Mouse (Mus musculus): ENCODE data around the gene Dnajc3. TPM values are rescaled to one million over a fixed set of nuclear protein-coding genes. Genes with fewer than 3 reads are reported as not detected.

The Dnajc3 gene
- total and polyA plus RNA-seq, 3 experiments: 29.0 to 40.6 (median 31.6) TPM

DNA sequence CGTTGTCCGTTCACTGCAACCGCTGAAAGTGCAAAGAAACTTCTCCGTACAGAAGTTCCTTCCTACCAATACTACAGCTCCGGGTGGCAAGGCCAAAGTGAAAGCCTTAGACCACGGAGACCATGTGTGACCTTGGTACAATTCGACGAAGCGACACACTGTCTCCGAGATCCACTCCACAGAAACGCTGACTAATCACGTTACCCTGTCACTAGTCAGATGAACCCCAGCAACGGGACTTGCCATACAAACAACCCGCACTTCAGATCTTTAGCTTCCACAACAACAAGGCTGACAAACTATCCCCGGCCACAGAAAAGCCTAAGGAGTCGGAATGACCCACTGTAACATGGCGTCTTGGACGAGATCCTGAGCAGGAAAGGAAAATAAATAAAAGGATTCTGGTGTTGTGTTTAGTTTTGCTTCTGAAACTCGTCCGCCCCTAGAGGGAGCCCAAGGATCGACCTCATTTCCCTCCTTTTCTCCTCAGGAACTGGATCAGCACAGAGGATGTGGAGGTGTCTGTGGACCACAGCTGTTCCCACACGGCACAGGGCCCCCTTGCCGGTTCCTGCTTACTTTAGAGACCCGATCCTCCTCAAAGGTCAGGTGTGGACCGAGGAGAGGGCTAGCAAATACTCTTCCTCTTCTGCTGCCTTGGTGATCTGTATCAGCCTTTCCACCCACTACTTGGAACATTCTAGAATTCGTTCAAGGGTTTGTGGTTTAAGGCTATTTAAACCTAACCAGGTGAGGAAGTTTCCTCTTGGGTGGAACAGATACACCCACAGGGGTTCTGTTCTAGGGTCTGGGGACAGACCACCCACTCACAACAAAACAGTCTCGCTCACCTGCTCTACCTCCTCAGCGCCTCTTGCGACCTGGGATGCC is 27.2 kb upstream of the Dnajc3 start:
- H3K27ac ChIP-seq (ENCODE audit: insufficient read depth, low read depth): no peak overlapping the region
- H3K9me3 ChIP-seq (replicated peaks; ENCODE audit: low read length): no peaks in the 10 kb centered on the region
- TF ChIP-seq ELF1 (IDR thresholded peaks at IDR 0.05; ENCODE audit: low read depth, low read length) (0 out of 2 replicates have a peak, but pooled peaks have one; percentile 14), CTCF (conservative IDR thresholded peaks at IDR 0.05 in 1 of 2, IDR thresholded peaks at IDR 0.05 in 1 of 2; ENCODE audit: low read depth in 2 of 2, low read length in 2 of 2) (peak in 1 of 2 experiments; percentile 76; a peak in 3 of 4 replicates), SIN3A (IDR thresholded peaks at IDR 0.05; ENCODE audit: low read length) (no peak), MXI1 (IDR thresholded peaks at IDR 0.05; ENCODE audit: low read depth, low read length) (0 out of 2 replicates have a peak, but pooled peaks have one; percentile 22), RAD21 (IDR thresholded peaks at IDR 0.05; ENCODE audit: low read depth, low read length) (peak; percentile 68), IRF4 (IDR thresholded peaks at IDR 0.05; ENCODE audit: low read depth, low read length) (peak; percentile 50; the same call in 1 of the 2 replicates), MAFK (IDR thresholded peaks at IDR 0.05; ENCODE audit: insufficient replicate concordance, low read length) (peak; percentile 91), CHD2 (IDR thresholded peaks at IDR 0.05; ENCODE audit: low read length) (no peak), BHLHE40 (IDR thresholded peaks at IDR 0.05; ENCODE audit: low read depth, low read length) (peak; percentile 30; the same call in 1 of the 2 replicates), SMC3 (IDR thresholded peaks at IDR 0.05; ENCODE audit: low read depth, low read length) (peak; percentile 57)
- H3K9ac ChIP-seq (ENCODE audit: insufficient read depth, low read depth): peak overlapping the region; percentile 21; the same call in 1 of the 2 replicates
- DNase-seq (ENCODE audit: extremely low read depth): peak; percentile 55
- dilution Hi-C loops (cut with MboI; ENCODE audit: extremely low pct_ligation_motif_present, extremely low pct_unique_long_range_greater_than_20kb, low sequenced_read_pairs): no loop called here
- no peaks in the 10 kb centered on the region for H3K79me2 ChIP-seq (replicated peaks; ENCODE audit: control insufficient read depth, extremely low read depth, insufficient read depth, poor library complexity, severe bottlenecking)
- H3K4me2 ChIP-seq (ENCODE audit: insufficient read depth, low read depth, poor library complexity, severe bottlenecking): peak overlapping the region; percentile 74
- peak overlapping the region; percentile 11 to 34 (median 29) for H3K4me3 ChIP-seq (replicated peaks in 1 of 3; ENCODE audit: low read depth in 2 of 3, low read length in 2 of 3, poor library complexity in 1 of 3)
- peaks cover 5 to 20% of the 10 kb centered on the region in 2 experiments for H3K4me1 ChIP-seq (ENCODE audit: control insufficient read depth in 1 of 2, insufficient read depth in 2 of 2)
- in situ Hi-C loops (cut with MboI; ENCODE audit: low pct_ligation_motif_present, low pct_unique_long_range_greater_than_20kb, low sequenced_read_pairs): loop anchor here (10.0 kb wide), 1 partner anchor 86 kb away; no protein-coding TSS in a partner anchor
- H3K27me3 ChIP-seq (replicated peaks): no peaks in the 10 kb centered on the region
- peaks cover 0 to 3% of the 10 kb centered on the region in 2 experiments for H3K36me3 ChIP-seq (replicated peaks in 1 of 2; ENCODE audit: control insufficient read depth in 1 of 2, insufficient read depth in 1 of 2, low read length in 1 of 2)

DNA sequence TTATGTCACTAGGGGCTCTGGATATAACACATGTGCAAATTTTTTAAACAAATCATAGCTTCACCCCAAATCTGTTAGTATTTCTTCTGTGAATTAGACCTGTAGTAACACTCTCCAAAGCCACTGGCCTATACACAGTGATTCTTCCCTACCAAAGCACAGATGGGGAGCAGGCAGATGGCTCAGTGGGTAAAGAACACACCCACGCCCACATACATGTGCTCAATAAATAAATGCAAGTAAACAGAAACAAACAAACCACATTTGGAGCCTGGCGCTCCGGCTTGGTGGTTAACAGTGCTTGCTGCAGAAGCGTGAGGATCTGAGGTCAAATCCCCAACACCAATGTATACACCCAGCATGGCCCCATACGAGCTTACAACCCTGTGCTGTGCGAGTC is 26.3 kb upstream of the Dnajc3 start:
- Histone ChIP-seq H3K27me3 (replicated peaks) (no peaks in the 10 kb centered on the region), H3K4me2 (ENCODE audit: insufficient read depth, low read depth, poor library complexity, severe bottlenecking) (no peak overlapping the region), H3K27ac (ENCODE audit: insufficient read depth, low read depth) (no peak overlapping the region), H3K79me2 (replicated peaks; ENCODE audit: control insufficient read depth, extremely low read depth, insufficient read depth, poor library complexity, severe bottlenecking) (no peaks in the 10 kb centered on the region), H3K4me3 (replicated peaks in 1 of 3; ENCODE audit: low read depth in 2 of 3, low read length in 2 of 3, poor library complexity in 1 of 3) (no peak overlapping the region), H3K36me3 (replicated peaks in 1 of 2; ENCODE audit: control insufficient read depth in 1 of 2, insufficient read depth in 1 of 2, low read length in 1 of 2) (peaks cover 0 to 2% of the 10 kb centered on the region in 2 experiments), H3K4me1 (ENCODE audit: control insufficient read depth in 1 of 2, insufficient read depth in 2 of 2) (peaks cover 5 to 20% of the 10 kb centered on the region in 2 experiments), H3K9ac (ENCODE audit: insufficient read depth, low read depth) (no peak overlapping the region), H3K9me3 (replicated peaks; ENCODE audit: low read length) (no peaks in the 10 kb centered on the region)
- TF ChIP-seq BHLHE40 (IDR thresholded peaks at IDR 0.05; ENCODE audit: low read depth, low read length): no peak
- no peak for TF ChIP-seq NELFE (IDR thresholded peaks at IDR 0.05; ENCODE audit: low read depth, low read length)
- TF ChIP-seq MYC (IDR thresholded peaks at IDR 0.05; ENCODE audit: low read depth, low read length): no peak
- TF ChIP-seq ELF1 (IDR thresholded peaks at IDR 0.05; ENCODE audit: low read depth, low read length): no peak
- TF ChIP-seq TBP (conservative IDR thresholded peaks at IDR 0.05; ENCODE audit: low read depth, low read length): no peak
- no peak for TF ChIP-seq ZKSCAN1 (IDR thresholded peaks at IDR 0.05; ENCODE audit: borderline replicate concordance, low read depth, low read length)
- in situ Hi-C loops (cut with MboI; ENCODE audit: low pct_ligation_motif_present, low pct_unique_long_range_greater_than_20kb, low sequenced_read_pairs): loop anchor here (10.0 kb wide), 1 partner anchor 87 kb away; no protein-coding TSS in a partner anchor
- dilution Hi-C loops (cut with MboI; ENCODE audit: extremely low pct_ligation_motif_present, extremely low pct_unique_long_range_greater_than_20kb, low sequenced_read_pairs): no loop called here
- no peak for DNase-seq (ENCODE audit: extremely low read depth)
